In the genomic region with DNA sequence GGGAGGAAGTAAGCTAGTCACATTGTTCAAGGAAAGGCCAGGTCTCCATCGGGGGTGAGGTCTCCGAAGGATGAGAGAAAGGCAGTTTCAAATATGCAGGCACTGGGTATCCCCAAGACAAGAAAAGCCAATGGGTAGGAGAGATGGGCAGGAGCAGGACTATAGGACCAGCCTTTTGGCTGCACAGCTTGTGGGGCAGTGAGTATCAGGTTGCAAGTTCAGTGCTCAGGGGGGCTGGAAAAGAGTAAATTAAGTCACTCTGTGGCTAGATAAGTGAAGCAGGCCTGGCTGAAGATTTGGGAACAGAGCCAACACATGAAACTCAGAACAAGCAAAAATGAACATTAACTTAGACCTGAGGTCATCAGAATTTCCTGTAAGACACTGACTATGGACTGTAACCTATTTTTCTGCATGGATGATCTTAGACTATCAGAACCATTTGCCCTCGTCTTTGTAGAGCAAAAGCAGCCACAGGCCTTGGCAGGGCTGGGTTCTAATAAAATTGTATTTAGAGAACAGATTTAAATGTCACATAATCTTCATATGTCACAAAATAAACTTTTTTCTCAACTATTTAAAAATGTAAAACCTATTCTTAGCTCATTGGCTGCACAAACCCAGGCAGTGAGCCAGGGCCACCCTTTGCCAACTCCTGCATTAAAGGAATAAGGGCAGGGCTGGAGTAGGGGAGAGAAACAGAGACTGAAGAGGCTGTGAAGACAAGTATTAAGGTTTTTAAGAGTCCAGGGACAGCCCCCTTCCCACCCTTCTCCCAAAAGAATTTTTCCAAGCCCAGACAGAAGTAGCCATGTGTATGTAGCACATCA, we compare ENCODE assay signal across 8 mouse cellular contexts.
DNase-seq lines count a peak whose midpoint lies in the region; ATAC-seq lines count a peak whose summit lies in the region.

No protein-coding gene starts in this region.

- H3K4me1 ChIP-seq in midbrain, embryonic 14.5 days (ENCODE audit: control insufficient read depth, insufficient read depth, low read length): no peaks in the 10 kb centered on the region

- no peak overlapping the region for H3K4me2 ChIP-seq in midbrain, embryonic 14.5 days (ENCODE audit: low read length)

- H3K9me3 ChIP-seq in midbrain, embryonic 14.5 days (ENCODE audit: control insufficient read depth, low read length): peaks cover 4% of the 10 kb centered on the region; the same call in 1 of the 2 replicates

- H3K36me3 ChIP-seq in midbrain, embryonic 14.5 days (ENCODE audit: control insufficient read depth, insufficient read depth, low read length): no peaks in the 10 kb centered on the region

- no peak for ATAC-seq in midbrain, embryonic 14.5 days (ENCODE audit: low FRiP score, low TSS enrichment)

- DNase-seq in cerebellum, postnatal 25 days: peak; percentile 44 to 70
- DNase-seq in cerebellum, adult 8-10 months: no peak
- peak; percentile 32 for DNase-seq in urinary bladder, postnatal 14 days (ENCODE audit: low spot score)
- no peak for DNase-seq in urinary bladder, adult 18-20 months (ENCODE audit: low spot score in 2 of 2)
- peak; percentile 32 for DNase-seq in layer of hippocampus, adult 9-10 months (ENCODE audit: low spot score)
- peak; percentile 53 for DNase-seq in right cerebral cortex, postnatal 4 days
- no peak for DNase-seq in midbrain, embryonic 14.5 days
- no peak for DNase-seq in urinary bladder, postnatal 10 days (ENCODE audit: low spot score)

- H3K9ac ChIP-seq in midbrain, embryonic 14.5 days (replicated peaks; ENCODE audit: low read length): no peak overlapping the region

- no peaks in the 10 kb centered on the region for H3K27me3 ChIP-seq in midbrain, embryonic 14.5 days (ENCODE audit: control insufficient read depth, insufficient read depth, low read length)

- 87% methylated on average over 3 of the region's 3 CpGs for WGBS in midbrain, embryonic 14.5 days

- no peak overlapping the region for H3K27ac ChIP-seq in midbrain, embryonic 14.5 days (replicated peaks; ENCODE audit: low read depth, low read length)

- H3K4me3 ChIP-seq in midbrain, embryonic 14.5 days (replicated peaks; ENCODE audit: low read depth, low read length): no peak overlapping the region

Comparison
In these comparisons a context has a peak if more than half of its experiments do, and no peak if none do; other contexts are left out.
1. DNase-seq: peak in cerebellum, postnatal 25 days (2 of 2), urinary bladder, postnatal 14 days (single experiment), layer of hippocampus, adult 9-10 months (single experiment) and right cerebral cortex, postnatal 4 days (single experiment); none in cerebellum, adult 8-10 months (single experiment), urinary bladder, adult 18-20 months (0 of 2), midbrain, embryonic 14.5 days (single experiment) and urinary bladder, postnatal 10 days (single experiment).